Mouse (Mus musculus): ENCODE measurements around the gene Dap. TPM values are rescaled to one million over a fixed set of nuclear protein-coding genes. Genes with fewer than 3 reads are reported as not detected.

The Dap gene
- polyA plus RNA-seq, 1 experiment from 2014 or later = 22.7 TPM

DNA sequence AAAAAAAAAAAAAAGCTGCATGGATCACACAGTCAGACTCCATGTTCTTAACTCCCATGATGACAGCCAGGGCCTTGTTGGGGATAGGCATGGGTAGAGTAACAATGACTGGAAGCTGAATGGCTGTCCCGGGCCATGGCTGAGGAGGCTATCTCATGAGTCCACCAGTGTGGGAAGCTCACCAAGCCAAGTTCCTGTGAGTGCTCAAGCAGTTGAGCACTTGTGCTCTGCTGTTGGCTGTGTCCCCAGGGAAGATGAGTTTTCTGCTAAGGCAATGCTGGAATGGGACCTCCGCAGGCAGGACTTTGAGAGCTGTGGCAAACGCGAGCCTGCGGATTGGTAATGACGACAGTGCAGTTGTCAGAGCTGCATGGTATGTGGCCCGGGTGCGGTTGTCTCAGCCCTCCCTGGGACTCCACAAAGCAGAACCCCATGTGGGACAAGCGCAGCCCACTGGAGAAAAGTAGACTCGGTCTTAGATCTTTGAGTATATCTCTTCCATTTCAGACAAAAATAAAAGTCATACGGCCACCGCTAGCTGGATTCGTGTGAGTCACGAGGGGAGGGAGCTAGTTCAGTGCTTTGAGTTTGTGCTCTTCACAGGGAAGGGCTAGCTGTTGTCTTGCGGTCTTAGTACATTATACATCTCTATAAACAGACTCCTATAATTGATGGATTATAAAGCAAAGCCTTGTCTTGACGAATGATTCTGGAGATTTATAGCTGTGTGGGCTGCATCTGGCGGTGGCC, 20.8 kb downstream of the Dap start:
- DNase-seq (ENCODE audit: low spot score) (no peak), ATAC-seq (no peak)
- Histone ChIP-seq H3K4me1 (ENCODE audit: control insufficient read depth, insufficient read depth, low read length) (no peaks in the 10 kb centered on the region), H3K4me3 (ENCODE audit: low read depth, low read length) (no peak overlapping the region), H3K27me3 (replicated peaks; ENCODE audit: control insufficient read depth, insufficient read depth, low read length) (no peaks in the 10 kb centered on the region), H3K4me2 (ENCODE audit: low read length) (no peak overlapping the region), H3K9me3 (replicated peaks; ENCODE audit: control insufficient read depth, low read length) (no peaks in the 10 kb centered on the region), H3K36me3 (ENCODE audit: control insufficient read depth, insufficient read depth, low read length) (no peaks in the 10 kb centered on the region), H3K27ac (ENCODE audit: low read depth, low read length) (no peak overlapping the region), H3K9ac (ENCODE audit: low read length) (no peak overlapping the region)
- 93% methylated on average over 17 of the region's 17 CpGs for whole genome bisulfite sequencing

DNA sequence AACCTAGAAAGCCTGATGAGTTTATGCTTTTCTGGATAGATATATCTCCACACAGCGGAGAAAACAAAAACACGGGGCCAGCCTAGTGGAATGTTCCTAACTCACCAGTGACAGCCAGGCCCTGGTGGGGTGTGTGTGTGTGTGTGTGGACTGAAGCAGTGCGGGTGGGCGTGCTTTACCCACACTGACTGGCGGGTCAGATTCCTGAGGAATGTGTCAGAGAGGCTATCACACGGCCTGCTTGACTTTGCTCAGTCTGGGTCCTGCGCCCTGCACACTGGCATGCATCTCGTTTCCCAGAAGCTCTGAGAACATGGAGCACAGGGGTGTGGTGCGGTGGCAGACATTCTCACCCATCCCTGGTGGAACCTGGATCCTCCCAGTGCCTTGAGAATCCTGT, 21.8 kb downstream of the Dap start:
- H3K4me3 ChIP-seq (ENCODE audit: low read depth, low read length) = no peak overlapping the region
- no peaks in the 10 kb centered on the region for H3K9me3 ChIP-seq (replicated peaks; ENCODE audit: control insufficient read depth, low read length)
- DNase-seq (ENCODE audit: low spot score) (no peak), ATAC-seq (no peak)
- no peak overlapping the region for H3K27ac ChIP-seq (ENCODE audit: low read depth, low read length)
- no peaks in the 10 kb centered on the region for H3K27me3 ChIP-seq (replicated peaks; ENCODE audit: control insufficient read depth, insufficient read depth, low read length)
- H3K4me1 ChIP-seq (ENCODE audit: control insufficient read depth, insufficient read depth, low read length) = no peaks in the 10 kb centered on the region; the same call in none of the 2 replicates
- WGBS = 85% methylated on average over 9 of the region's 9 CpGs
- H3K36me3 ChIP-seq (ENCODE audit: control insufficient read depth, insufficient read depth, low read length) = no peaks in the 10 kb centered on the region
- H3K4me2 ChIP-seq (ENCODE audit: low read length) = no peak overlapping the region
- no peak overlapping the region for H3K9ac ChIP-seq (ENCODE audit: low read length)

DNA sequence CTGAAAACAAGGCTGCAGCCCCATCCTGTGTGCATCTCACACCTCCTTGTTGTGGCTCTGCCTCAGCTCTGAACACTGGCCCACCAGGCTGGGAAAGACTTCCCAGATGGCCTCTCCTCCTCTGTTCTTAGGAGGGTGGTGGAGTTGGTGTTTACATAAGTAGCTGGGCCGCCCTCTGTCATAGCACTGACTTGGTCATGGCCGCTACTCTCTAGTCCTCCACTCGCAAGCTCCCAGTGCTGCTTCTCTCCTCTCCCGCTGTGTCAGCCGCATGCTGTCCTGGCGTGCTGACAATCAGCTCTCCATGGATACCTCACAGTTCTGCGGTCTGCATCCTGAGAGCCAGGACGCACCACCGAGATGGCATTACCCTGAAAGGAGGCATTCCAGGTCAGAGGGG, 22.9 kb downstream of the Dap start:
- no peak overlapping the region for H3K9ac ChIP-seq (ENCODE audit: low read length)
- ATAC-seq (no peak), DNase-seq (ENCODE audit: low spot score) (peak; percentile 13)
- H3K27ac ChIP-seq (ENCODE audit: low read depth, low read length) = no peak overlapping the region
- WGBS = 76% methylated on average over 9 of the region's 9 CpGs
- no peaks in the 10 kb centered on the region for H3K9me3 ChIP-seq (replicated peaks; ENCODE audit: control insufficient read depth, low read length)
- no peak overlapping the region for H3K4me2 ChIP-seq (ENCODE audit: low read length)
- H3K36me3 ChIP-seq (ENCODE audit: control insufficient read depth, insufficient read depth, low read length) = no peaks in the 10 kb centered on the region
- H3K4me3 ChIP-seq (ENCODE audit: low read depth, low read length) = no peak overlapping the region
- H3K27me3 ChIP-seq (replicated peaks; ENCODE audit: control insufficient read depth, insufficient read depth, low read length) = no peaks in the 10 kb centered on the region
- no peaks in the 10 kb centered on the region; the same call in none of the 2 replicates for H3K4me1 ChIP-seq (ENCODE audit: control insufficient read depth, insufficient read depth, low read length)

DNA sequence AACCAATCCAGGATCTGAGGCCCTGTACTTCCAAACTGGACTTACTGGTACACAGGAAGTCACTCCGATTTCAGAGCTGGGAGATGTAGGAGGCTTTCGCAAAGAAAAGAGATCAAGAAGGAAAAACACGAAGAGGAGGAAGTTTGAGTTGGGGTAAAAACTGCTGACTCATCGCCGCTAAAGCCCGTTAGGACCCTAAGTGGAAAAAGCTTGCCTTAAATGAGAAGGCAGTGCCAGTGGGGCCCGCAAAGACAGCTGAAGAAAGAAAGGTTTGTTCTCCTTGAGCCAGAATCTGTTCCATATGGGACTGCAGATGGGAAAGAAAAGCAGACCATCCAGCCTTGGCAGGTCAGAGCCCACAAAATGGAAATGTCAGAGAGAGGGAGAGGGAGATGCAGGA, 24.8 kb downstream of the Dap start:
- Histone ChIP-seq H3K4me1 (ENCODE audit: control insufficient read depth, insufficient read depth, low read length) (no peaks in the 10 kb centered on the region; the same call in none of the 2 replicates), H3K9ac (ENCODE audit: low read length) (no peak overlapping the region), H3K4me3 (ENCODE audit: low read depth, low read length) (no peak overlapping the region), H3K9me3 (replicated peaks; ENCODE audit: control insufficient read depth, low read length) (no peaks in the 10 kb centered on the region), H3K4me2 (ENCODE audit: low read length) (no peak overlapping the region), H3K36me3 (ENCODE audit: control insufficient read depth, insufficient read depth, low read length) (no peaks in the 10 kb centered on the region), H3K27ac (ENCODE audit: low read depth, low read length) (no peak overlapping the region), H3K27me3 (replicated peaks; ENCODE audit: control insufficient read depth, insufficient read depth, low read length) (no peaks in the 10 kb centered on the region)
- ATAC-seq (no peak), DNase-seq (ENCODE audit: low spot score) (no peak)
- WGBS = 75% methylated on average over 7 of the region's 7 CpGs

DNA sequence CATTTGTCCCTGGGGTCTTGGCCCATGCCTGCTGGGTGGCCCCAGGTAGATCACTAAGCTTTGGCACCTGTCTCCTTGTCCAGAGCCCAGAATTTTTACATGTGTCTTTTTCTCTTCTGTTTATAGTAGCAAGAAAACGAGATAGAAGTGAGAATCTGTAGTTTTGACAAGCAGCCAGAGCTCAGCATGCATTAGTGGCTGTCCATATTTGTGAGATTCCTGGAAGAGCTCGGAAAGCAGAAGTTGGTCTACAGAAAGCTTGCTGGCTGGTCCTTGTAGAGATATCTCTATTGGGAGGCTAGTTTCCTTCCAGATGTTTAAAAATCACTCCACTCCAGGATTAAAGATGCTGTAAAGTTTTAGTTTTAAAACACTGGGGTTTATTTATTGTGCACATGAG, 25.9 kb downstream of the Dap start:
- Histone ChIP-seq H3K36me3 (ENCODE audit: control insufficient read depth, insufficient read depth, low read length) (no peaks in the 10 kb centered on the region), H3K27ac (ENCODE audit: low read depth, low read length) (no peak overlapping the region), H3K27me3 (replicated peaks; ENCODE audit: control insufficient read depth, insufficient read depth, low read length) (no peaks in the 10 kb centered on the region), H3K4me2 (ENCODE audit: low read length) (no peak overlapping the region), H3K4me1 (ENCODE audit: control insufficient read depth, insufficient read depth, low read length) (no peaks in the 10 kb centered on the region; the same call in none of the 2 replicates), H3K9ac (ENCODE audit: low read length) (no peak overlapping the region), H3K4me3 (ENCODE audit: low read depth, low read length) (no peak overlapping the region), H3K9me3 (replicated peaks; ENCODE audit: control insufficient read depth, low read length) (no peaks in the 10 kb centered on the region)
- ATAC-seq (no peak), DNase-seq (ENCODE audit: low spot score) (no peak)
- WGBS = 57% methylated on average over 2 of the region's 2 CpGs

DNA sequence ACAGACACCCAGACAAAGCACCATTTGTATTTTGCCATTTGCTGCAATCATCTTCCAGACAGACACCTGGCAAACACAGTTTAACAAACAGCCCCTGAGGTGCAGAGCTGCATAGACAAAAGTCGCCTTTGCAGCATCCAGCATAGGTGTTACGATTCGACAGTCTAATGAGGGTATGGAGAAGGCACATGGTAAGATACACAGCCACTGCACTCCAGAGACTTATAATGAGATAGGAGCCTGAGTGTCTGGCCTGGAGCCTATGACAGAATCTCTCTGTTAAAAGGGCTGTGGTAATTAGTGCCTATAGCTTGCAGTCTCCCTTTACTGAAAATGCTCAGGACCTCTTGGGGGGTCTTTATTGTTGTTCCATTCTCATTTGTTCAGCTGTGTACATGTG, 26.6 kb downstream of the Dap start:
- H3K4me2 ChIP-seq (ENCODE audit: low read length) = no peak overlapping the region
- H3K27me3 ChIP-seq (replicated peaks; ENCODE audit: control insufficient read depth, insufficient read depth, low read length) = no peaks in the 10 kb centered on the region
- no peaks in the 10 kb centered on the region; the same call in none of the 2 replicates for H3K4me1 ChIP-seq (ENCODE audit: control insufficient read depth, insufficient read depth, low read length)
- no peak overlapping the region for H3K4me3 ChIP-seq (ENCODE audit: low read depth, low read length)
- H3K36me3 ChIP-seq (ENCODE audit: control insufficient read depth, insufficient read depth, low read length) = no peaks in the 10 kb centered on the region
- 47% methylated on average over 3 of the region's 3 CpGs for WGBS
- no peak overlapping the region for H3K9ac ChIP-seq (ENCODE audit: low read length)
- no peak overlapping the region for H3K27ac ChIP-seq (ENCODE audit: low read depth, low read length)
- ATAC-seq = peak; percentile 16; the same call in 1 of the 2 replicates
- no peaks in the 10 kb centered on the region for H3K9me3 ChIP-seq (replicated peaks; ENCODE audit: control insufficient read depth, low read length)
- DNase-seq (ENCODE audit: low spot score) = no peak

DNA sequence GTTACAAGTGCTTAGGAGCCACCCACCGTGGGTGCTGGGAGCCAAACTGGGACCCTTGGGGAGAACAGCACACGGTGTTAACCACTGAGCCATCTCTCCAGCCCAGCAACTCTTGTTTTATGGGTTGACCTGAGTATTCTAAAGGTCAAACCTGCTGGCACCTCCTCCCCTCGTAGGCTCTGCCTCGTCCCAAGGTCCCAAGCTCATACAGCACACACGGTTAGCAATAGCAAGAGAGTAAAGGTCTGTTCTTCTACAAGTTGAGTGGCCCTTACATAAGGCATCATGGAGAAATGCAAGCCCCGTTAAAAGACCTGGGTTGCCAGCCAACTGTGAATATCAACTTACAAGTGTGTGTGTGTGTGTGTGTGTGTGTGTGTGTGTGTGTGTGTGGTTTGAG, 27.1 kb downstream of the Dap start:
- no peaks in the 10 kb centered on the region; the same call in none of the 2 replicates for H3K4me1 ChIP-seq (ENCODE audit: control insufficient read depth, insufficient read depth, low read length)
- no peak for ATAC-seq
- no peaks in the 10 kb centered on the region for H3K9me3 ChIP-seq (replicated peaks; ENCODE audit: control insufficient read depth, low read length)
- no peak overlapping the region for H3K4me3 ChIP-seq (ENCODE audit: low read depth, low read length)
- H3K9ac ChIP-seq (ENCODE audit: low read length) = no peak overlapping the region
- H3K4me2 ChIP-seq (ENCODE audit: low read length) = no peak overlapping the region
- no peak for DNase-seq (ENCODE audit: low spot score)
- H3K36me3 ChIP-seq (ENCODE audit: control insufficient read depth, insufficient read depth, low read length) = no peaks in the 10 kb centered on the region
- no peaks in the 10 kb centered on the region for H3K27me3 ChIP-seq (replicated peaks; ENCODE audit: control insufficient read depth, insufficient read depth, low read length)
- no peak overlapping the region for H3K27ac ChIP-seq (ENCODE audit: low read depth, low read length)
- 89% methylated on average over 6 of the region's 6 CpGs for WGBS

DNA sequence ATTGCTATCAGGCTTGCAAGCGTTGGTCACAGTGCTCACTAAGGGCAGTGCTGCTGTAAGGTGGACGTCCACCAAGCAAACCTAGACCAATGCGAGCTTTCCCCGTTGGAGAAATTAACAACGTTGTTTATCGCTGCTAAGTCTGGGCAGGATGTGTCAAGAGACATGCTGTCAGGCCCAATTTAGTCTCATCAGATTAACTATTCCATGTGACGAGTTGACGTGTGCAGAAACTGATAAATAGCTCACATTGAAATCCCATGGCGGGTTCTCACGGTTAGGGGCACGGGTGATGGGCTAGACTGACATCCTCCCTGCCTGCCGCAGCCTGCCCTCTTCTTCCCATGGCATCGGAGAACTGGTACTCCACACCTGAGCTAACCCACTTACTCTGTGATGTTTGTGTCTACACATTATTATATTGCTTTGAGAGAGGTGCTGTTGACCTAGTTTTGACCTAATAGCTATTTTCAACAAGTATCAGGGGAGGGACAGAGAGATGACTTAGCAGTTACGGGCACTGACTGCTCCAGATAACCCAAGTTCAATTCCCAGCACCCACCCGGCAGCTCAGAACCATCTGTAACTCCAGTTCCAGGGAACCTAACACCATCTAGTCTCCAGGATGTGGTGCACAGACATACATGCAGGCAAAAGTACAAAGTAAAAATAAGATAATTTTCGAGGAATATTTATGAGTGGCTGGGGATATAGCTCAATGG, 28.6 kb downstream of the Dap start:
- 85% methylated on average over 16 of the region's 16 CpGs for WGBS
- Histone ChIP-seq H3K9me3 (replicated peaks; ENCODE audit: control insufficient read depth, low read length) (no peaks in the 10 kb centered on the region), H3K27ac (ENCODE audit: low read depth, low read length) (no peak overlapping the region), H3K4me1 (ENCODE audit: control insufficient read depth, insufficient read depth, low read length) (no peaks in the 10 kb centered on the region; the same call in none of the 2 replicates), H3K4me2 (ENCODE audit: low read length) (no peak overlapping the region), H3K4me3 (ENCODE audit: low read depth, low read length) (no peak overlapping the region), H3K27me3 (replicated peaks; ENCODE audit: control insufficient read depth, insufficient read depth, low read length) (no peaks in the 10 kb centered on the region), H3K9ac (ENCODE audit: low read length) (no peak overlapping the region), H3K36me3 (ENCODE audit: control insufficient read depth, insufficient read depth, low read length) (no peaks in the 10 kb centered on the region)
- ATAC-seq (no peak), DNase-seq (ENCODE audit: low spot score) (no peak)

DNA sequence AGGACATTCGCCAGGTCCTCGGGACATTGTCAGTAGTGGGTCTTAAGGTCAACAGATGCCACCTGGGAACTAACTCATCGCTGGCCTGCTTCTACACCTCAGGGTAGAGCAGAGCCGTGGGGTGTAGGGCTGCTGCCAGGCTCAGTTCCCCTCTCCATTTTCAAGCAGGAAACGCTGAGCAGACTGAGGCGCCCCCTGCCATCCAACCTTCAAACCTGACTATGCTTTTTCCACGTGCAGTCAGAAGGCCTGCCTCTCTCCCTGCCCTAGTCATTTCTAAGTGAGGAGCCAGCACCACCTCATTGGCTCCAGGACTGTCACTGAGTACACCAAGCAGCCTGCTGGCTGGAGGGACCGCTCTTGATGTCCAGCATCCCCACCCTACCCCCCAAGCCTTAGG, 29.3 kb downstream of the Dap start:
- no peak for ATAC-seq

More for the DNA sequence above, 29.3 kb downstream of the Dap start:
- Histone ChIP-seq H3K4me1 (ENCODE audit: control insufficient read depth, insufficient read depth, low read length) (no peaks in the 10 kb centered on the region; the same call in none of the 2 replicates), H3K9ac (ENCODE audit: low read length) (no peak overlapping the region), H3K9me3 (replicated peaks; ENCODE audit: control insufficient read depth, low read length) (no peaks in the 10 kb centered on the region), H3K4me2 (ENCODE audit: low read length) (no peak overlapping the region), H3K36me3 (ENCODE audit: control insufficient read depth, insufficient read depth, low read length) (no peaks in the 10 kb centered on the region), H3K27ac (ENCODE audit: low read depth, low read length) (no peak overlapping the region), H3K27me3 (replicated peaks; ENCODE audit: control insufficient read depth, insufficient read depth, low read length) (no peaks in the 10 kb centered on the region), H3K4me3 (ENCODE audit: low read depth, low read length) (no peak overlapping the region)
- DNase-seq (ENCODE audit: low spot score) = no peak
- WGBS = 73% methylated on average over 8 of the region's 8 CpGs

All from forebrain, embryonic 14.5 days (tissue).